Mouse (Mus musculus) bone marrow macrophage, adult 2 months (primary cell): Measurements from ENCODE around the gene Dtl. TPM values are rescaled to one million over a fixed set of nuclear protein-coding genes. Genes with fewer than 3 reads are reported as not detected.

Experiments
- H3K27ac ChIP-seq: 2 replicates; pipeline ENCODE4 v1.5.1; 2012; ENCODE audit warnings: low read depth, low read length; ENCODE audit not compliant: insufficient read depth
- H3K4me1 ChIP-seq: 2 replicates; pipeline ENCODE4 v1.6.1; 2012; ENCODE audit warnings: low read length; ENCODE audit not compliant: control insufficient read depth, insufficient read depth
- H3K4me3 ChIP-seq: 2 replicates; pipeline ENCODE4 v1.5.1; 2012; ENCODE audit warnings: mild to moderate bottlenecking, low read length, moderate library complexity; ENCODE audit not compliant: insufficient read depth
- CTCF ChIP-seq: IDR thresholded peaks from 2 replicates; pipeline ENCODE4 v1.5.1; 2012; ENCODE audit warnings: low read depth, mild to moderate bottlenecking, low read length, moderate library complexity
- POLR2A ChIP-seq: IDR thresholded peaks from 2 replicates; pipeline ENCODE4 v1.6.1; 2012; ENCODE audit warnings: mild to moderate bottlenecking, low read depth, low read length, borderline replicate concordance
- polyA plus RNA-seq: library from polyadenylated mRNA; stranded (reverse); fragments of >200 nt; gene quantifications from 2 replicates; pipeline ENCODE4 v1.2.4, GENCODE M21; 2012; ENCODE audit not compliant: missing spikeins, insufficient read depth, insufficient read length

The Dtl gene
- polyA plus RNA-seq, 1 experiment: 6.1 TPM

DNA sequence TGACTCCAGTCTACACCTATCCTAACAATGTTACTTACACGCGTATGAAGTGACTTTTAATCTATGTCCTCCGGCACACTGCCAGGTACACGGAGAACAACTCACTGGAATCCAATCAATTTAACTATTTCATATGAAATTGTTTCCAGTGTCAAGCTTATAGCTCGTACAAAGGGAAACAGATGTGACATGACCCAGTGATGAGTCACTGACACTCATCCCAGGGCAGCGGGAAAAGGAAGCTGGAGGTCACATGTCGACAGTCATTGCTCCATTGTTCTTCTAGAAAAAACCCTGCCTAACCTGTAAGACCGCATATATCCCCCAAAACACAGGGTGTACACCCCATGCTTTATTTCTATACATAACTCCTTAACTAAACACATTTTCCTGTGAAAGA is 18.2 kb downstream of the Dtl start:
- TF ChIP-seq POLR2A (no peak), CTCF (no peak)
- Histone ChIP-seq H3K27ac (peak overlapping the region; percentile 74), H3K4me1 (peaks cover 40% of the 10 kb centered on the region), H3K4me3 (no peak overlapping the region)

- no peak overlapping the region for H3K4me3 ChIP-seq
- no peak for TF ChIP-seq CTCF
- no peak for TF ChIP-seq POLR2A
- no peaks in the 10 kb centered on the region for H3K4me1 ChIP-seq
- no peak overlapping the region for H3K27ac ChIP-seq
Measured at GRCm38 (mm10) chr1:191550786-191551185, 24.6 kb downstream of the Dtl start.

DNA sequence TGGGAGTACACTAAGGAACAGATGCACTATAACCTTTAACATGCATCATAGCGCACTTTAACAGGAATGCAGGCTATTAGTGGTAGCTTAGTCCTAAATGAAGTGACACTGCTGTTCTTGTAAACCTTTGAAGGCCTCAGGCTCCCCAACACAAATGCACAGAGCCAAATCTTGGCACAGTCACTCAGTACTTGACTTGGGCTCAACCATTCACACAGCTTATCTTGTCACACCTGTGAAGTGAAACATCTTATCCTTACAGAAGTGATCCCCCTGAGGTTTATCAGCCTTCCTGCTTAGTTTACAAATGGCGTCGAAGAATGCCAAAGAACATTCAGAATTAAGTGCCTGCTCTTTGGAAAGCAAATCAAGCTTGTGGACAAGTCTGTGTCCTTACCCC is 31.6 kb downstream of the Dtl start:
- H3K4me1 ChIP-seq: no peaks in the 10 kb centered on the region
- no peak overlapping the region for H3K27ac ChIP-seq
- no peak for TF ChIP-seq POLR2A
- TF ChIP-seq CTCF: no peak
- no peak overlapping the region for H3K4me3 ChIP-seq

DNA sequence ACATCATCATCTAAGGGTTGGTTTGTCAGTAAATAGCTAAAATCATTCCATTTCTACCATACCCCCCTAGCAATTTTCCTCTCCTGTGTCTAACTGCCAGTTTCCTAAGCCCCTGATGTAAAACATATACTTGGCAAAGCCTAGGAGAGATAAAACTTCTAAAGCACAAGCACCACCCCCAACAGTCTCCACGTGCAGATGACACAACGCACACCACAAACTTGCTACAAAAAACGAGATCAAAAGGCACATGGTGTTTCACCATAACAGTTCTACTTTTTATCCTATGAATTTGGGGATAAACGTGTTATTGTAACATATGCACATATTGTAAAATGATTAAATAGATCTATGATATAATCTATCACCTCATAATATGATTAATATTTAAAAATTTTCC is 33.7 kb downstream of the Dtl start:
- Histone ChIP-seq H3K27ac (no peak overlapping the region), H3K4me1 (no peaks in the 10 kb centered on the region), H3K4me3 (no peak overlapping the region)
- TF ChIP-seq POLR2A (no peak), CTCF (no peak)

DNA sequence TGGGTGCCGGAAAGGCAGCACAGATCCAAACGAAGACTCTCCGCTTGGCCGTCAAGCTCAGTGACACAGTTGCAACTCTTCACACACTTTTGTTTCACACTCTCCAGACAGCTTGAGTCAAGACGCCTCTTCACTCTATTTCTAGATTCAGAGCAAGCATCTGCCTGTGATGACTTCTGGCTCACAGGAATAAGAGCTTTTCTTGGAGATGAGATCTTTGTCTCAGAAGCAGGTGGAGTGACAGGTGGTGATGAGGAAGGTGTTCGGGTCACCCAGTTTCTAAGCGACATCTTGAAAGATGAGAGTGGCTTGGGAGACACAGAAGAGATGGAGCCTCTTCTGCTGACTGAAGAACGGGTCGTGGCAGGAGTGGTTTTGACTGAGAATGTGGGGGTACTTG is 34.3 kb downstream of the Dtl start:
- TF ChIP-seq POLR2A: no peak
- no peak for TF ChIP-seq CTCF
- Histone ChIP-seq H3K4me3 (no peak overlapping the region), H3K27ac (no peak overlapping the region), H3K4me1 (no peaks in the 10 kb centered on the region)

DNA sequence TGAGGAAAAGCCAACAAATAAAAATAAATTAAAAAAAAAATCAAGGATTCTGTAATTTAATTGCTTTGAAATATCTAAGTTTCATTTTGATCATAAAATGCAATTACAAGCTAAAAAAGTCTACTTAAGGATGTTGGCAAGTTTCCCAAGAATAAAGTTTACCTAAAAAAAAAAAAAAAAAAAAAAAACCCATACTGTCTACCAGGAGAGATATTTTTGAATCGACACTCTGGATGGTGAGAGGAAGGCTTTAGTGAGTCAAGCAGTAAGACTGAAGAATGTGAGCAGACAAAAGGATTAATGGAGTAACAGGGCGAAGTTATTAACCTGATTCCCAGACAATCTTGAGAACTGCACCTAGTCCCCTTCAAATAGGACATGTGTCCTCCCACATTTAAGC is 35.0 kb downstream of the Dtl start:
- TF ChIP-seq POLR2A (no peak), CTCF (no peak)
- no peaks in the 10 kb centered on the region for H3K4me1 ChIP-seq
- H3K4me3 ChIP-seq: no peak overlapping the region
- H3K27ac ChIP-seq: no peak overlapping the region

- TF ChIP-seq POLR2A (no peak), CTCF (no peak)
- H3K4me3 ChIP-seq: no peak overlapping the region
Measured at GRCm38 (mm10) chr1:191534896-191535295, 40.4 kb downstream of the Dtl start.

GRCm38 (mm10) chr1:191531023-191531422 is 44.3 kb downstream of the Dtl start:
- Histone ChIP-seq H3K4me1 (no peaks in the 10 kb centered on the region), H3K4me3 (no peak overlapping the region), H3K27ac (no peak overlapping the region)
- TF ChIP-seq POLR2A (no peak), CTCF (no peak)

More at GRCm38 (mm10) chr1:191534896-191535295, 40.4 kb downstream of the Dtl start:
- Histone ChIP-seq H3K4me1 (no peaks in the 10 kb centered on the region), H3K27ac (no peak overlapping the region)

DNA sequence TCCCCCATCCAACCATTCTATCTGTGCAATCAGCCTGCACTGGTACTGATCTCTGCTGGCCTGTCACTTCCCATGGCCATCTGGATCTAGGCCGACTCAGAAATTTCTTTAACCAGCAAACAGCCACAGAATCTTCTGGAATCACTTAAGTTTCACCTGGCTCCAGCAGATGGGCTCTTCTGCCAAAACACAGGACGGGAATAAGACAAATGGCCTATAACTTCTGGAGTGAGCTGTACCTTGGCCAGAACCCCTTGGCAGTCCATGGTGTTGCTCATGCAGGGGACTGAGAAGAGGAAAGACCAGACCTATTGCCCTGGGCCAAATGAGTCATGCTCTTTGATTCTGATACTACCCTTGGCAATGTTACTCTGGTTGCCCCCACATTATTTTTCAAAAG is 45.9 kb downstream of the Dtl start:
- Histone ChIP-seq H3K4me3 (no peak overlapping the region), H3K4me1 (no peaks in the 10 kb centered on the region), H3K27ac (no peak overlapping the region)
- TF ChIP-seq POLR2A (no peak), CTCF (no peak)

DNA sequence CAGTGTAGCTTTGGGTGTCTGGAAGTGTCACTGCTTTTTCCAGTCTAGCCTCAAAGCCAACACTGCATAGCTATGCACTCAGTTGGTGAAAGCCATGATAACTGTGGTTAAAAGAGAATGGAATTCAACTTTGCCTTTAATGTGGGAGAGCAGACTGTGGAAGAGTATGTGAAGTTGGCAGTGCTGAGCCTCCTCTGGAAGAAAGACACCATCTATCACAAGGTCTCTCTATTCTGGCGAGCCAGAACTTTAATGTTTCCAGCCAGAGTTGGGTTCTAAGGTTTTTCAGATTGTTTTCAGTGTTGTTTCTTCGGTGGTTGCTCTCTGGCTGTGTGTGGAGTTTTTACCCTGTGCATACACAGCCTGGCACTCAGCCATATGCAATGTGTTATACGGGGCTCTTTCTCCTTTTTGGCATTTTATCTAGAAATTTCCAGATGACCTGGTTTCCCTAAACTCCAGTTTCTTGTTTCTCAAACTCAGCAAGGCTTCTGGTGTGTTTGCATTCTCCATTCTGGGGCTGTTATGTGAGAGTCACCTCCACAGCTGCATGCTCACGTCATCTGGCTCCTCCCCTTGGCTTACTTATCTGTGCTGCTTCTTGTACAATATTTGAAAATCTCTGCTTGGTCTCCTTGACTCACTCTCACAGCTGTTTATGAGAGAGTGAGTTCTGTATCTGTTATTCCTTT is 47.3 kb downstream of the Dtl start:
- Histone ChIP-seq H3K4me1 (no peaks in the 10 kb centered on the region), H3K4me3 (no peak overlapping the region), H3K27ac (no peak overlapping the region)
- TF ChIP-seq POLR2A (no peak), CTCF (no peak)
